Mouse (Mus musculus): ENCODE data around the gene Cyren. TPM values are rescaled to one million over a fixed set of nuclear protein-coding genes. Genes with fewer than 3 reads are reported as not detected.

Gene Cyren
- polyA plus RNA-seq, 1 experiment from 2014 or later, result 13.4 TPM

GRCm38 (mm10) chr6:34907696-34908260 lies 29.9 kb upstream of the Cyren start:
- H3K4me3 ChIP-seq, result no peak overlapping the region
- H3K4me1 ChIP-seq, result peaks cover 8% of the 10 kb centered on the region; the same call in 1 of the 2 replicates
- WGBS, result 86% methylated on average over 18 of the region's 18 CpGs
- no peak overlapping the region for H3K9ac ChIP-seq
- no peak overlapping the region for H3K27ac ChIP-seq
- peaks cover 41% of the 10 kb centered on the region for H3K36me3 ChIP-seq
- H3K9me3 ChIP-seq, result no peaks in the 10 kb centered on the region
- ATAC-seq (ENCODE audit: insufficient number of reproducible peaks, low FRiP score, low TSS enrichment, low read depth), result no peak
- H3K4me2 ChIP-seq, result no peak overlapping the region
- H3K27me3 ChIP-seq, result no peaks in the 10 kb centered on the region

GRCm38 (mm10) chr6:34907121-34907614 lies 29.3 kb upstream of the Cyren start:
- ATAC-seq (ENCODE audit: insufficient number of reproducible peaks, low FRiP score, low TSS enrichment, low read depth), result no peak
- Histone ChIP-seq H3K27me3 (no peaks in the 10 kb centered on the region), H3K4me2 (no peak overlapping the region), H3K4me1 (peaks cover 8% of the 10 kb centered on the region; the same call in 1 of the 2 replicates), H3K36me3 (peaks cover 42% of the 10 kb centered on the region), H3K27ac (no peak overlapping the region), H3K9ac (no peak overlapping the region), H3K9me3 (no peaks in the 10 kb centered on the region), H3K4me3 (no peak overlapping the region)
- 55% methylated on average over 2 of the region's 2 CpGs for WGBS

- Histone ChIP-seq H3K36me3 (peaks cover 47% of the 10 kb centered on the region), H3K4me3 (no peak overlapping the region), H3K4me2 (no peak overlapping the region), H3K4me1 (peaks cover 8% of the 10 kb centered on the region; the same call in 1 of the 2 replicates), H3K9ac (no peak overlapping the region), H3K27me3 (no peaks in the 10 kb centered on the region), H3K27ac (no peak overlapping the region), H3K9me3 (no peaks in the 10 kb centered on the region)
- 81% methylated on average over 4 of the region's 4 CpGs for WGBS
- no peak for ATAC-seq (ENCODE audit: insufficient number of reproducible peaks, low FRiP score, low TSS enrichment, low read depth)
Observed at GRCm38 (mm10) chr6:34906661-34907060, 28.8 kb upstream of the Cyren start.

GRCm38 (mm10) chr6:34906125-34906524 lies 28.3 kb upstream of the Cyren start:
- H3K36me3 ChIP-seq, result peaks cover 53% of the 10 kb centered on the region

GRCm38 (mm10) chr6:34904361-34904760 lies 26.5 kb upstream of the Cyren start:
- Histone ChIP-seq H3K27me3 (no peaks in the 10 kb centered on the region), H3K9me3 (no peaks in the 10 kb centered on the region), H3K36me3 (peaks cover 70% of the 10 kb centered on the region), H3K4me3 (no peak overlapping the region), H3K4me2 (no peak overlapping the region), H3K9ac (no peak overlapping the region), H3K27ac (no peak overlapping the region), H3K4me1 (no peaks in the 10 kb centered on the region)
- ATAC-seq (ENCODE audit: insufficient number of reproducible peaks, low FRiP score, low TSS enrichment, low read depth), result no peak
- WGBS, result 85% methylated on average over 6 of the region's 6 CpGs

More at GRCm38 (mm10) chr6:34906125-34906524, 28.3 kb upstream of the Cyren start:
- WGBS, result 62% methylated on average over 2 of the region's 2 CpGs
- Histone ChIP-seq H3K27ac (no peak overlapping the region), H3K27me3 (no peaks in the 10 kb centered on the region), H3K4me1 (peaks cover 8% of the 10 kb centered on the region; the same call in 1 of the 2 replicates), H3K9me3 (no peaks in the 10 kb centered on the region), H3K9ac (no peak overlapping the region), H3K4me2 (no peak overlapping the region), H3K4me3 (no peak overlapping the region)
- no peak for ATAC-seq (ENCODE audit: insufficient number of reproducible peaks, low FRiP score, low TSS enrichment, low read depth)

- Histone ChIP-seq H3K4me1 (no peaks in the 10 kb centered on the region), H3K27ac (no peak overlapping the region), H3K9me3 (no peaks in the 10 kb centered on the region), H3K4me3 (no peak overlapping the region), H3K4me2 (no peak overlapping the region), H3K9ac (no peak overlapping the region), H3K27me3 (no peaks in the 10 kb centered on the region), H3K36me3 (peaks cover 75% of the 10 kb centered on the region)
- ATAC-seq (ENCODE audit: insufficient number of reproducible peaks, low FRiP score, low TSS enrichment, low read depth), result no peak
- WGBS, result 75% methylated on average over 10 of the region's 10 CpGs
Observed at GRCm38 (mm10) chr6:34903851-34904250, 26.0 kb upstream of the Cyren start.

- H3K27ac ChIP-seq, result no peak overlapping the region
- no peak overlapping the region for H3K9ac ChIP-seq
- ATAC-seq (ENCODE audit: insufficient number of reproducible peaks, low FRiP score, low TSS enrichment, low read depth), result no peak
- peaks cover 75% of the 10 kb centered on the region for H3K36me3 ChIP-seq
- no peaks in the 10 kb centered on the region for H3K9me3 ChIP-seq
- H3K4me2 ChIP-seq, result no peak overlapping the region
- no peaks in the 10 kb centered on the region for H3K4me1 ChIP-seq
- H3K27me3 ChIP-seq, result no peaks in the 10 kb centered on the region
- 75% methylated on average over 5 of the region's 5 CpGs for WGBS
- no peak overlapping the region for H3K4me3 ChIP-seq
Observed at GRCm38 (mm10) chr6:34903441-34903840, 25.6 kb upstream of the Cyren start.

- no peaks in the 10 kb centered on the region for H3K27me3 ChIP-seq
- no peak overlapping the region for H3K27ac ChIP-seq
- no peak for ATAC-seq (ENCODE audit: insufficient number of reproducible peaks, low FRiP score, low TSS enrichment, low read depth)
- peaks cover 83% of the 10 kb centered on the region for H3K36me3 ChIP-seq
- WGBS, result 80% methylated on average over 7 of the region's 7 CpGs
- no peaks in the 10 kb centered on the region for H3K4me1 ChIP-seq
- no peaks in the 10 kb centered on the region for H3K9me3 ChIP-seq
- no peak overlapping the region for H3K4me3 ChIP-seq
- H3K4me2 ChIP-seq, result no peak overlapping the region
- no peak overlapping the region for H3K9ac ChIP-seq
Observed at GRCm38 (mm10) chr6:34902578-34902977, 24.7 kb upstream of the Cyren start.

- Histone ChIP-seq H3K27ac (no peak overlapping the region), H3K27me3 (no peaks in the 10 kb centered on the region), H3K36me3 (peaks cover 83% of the 10 kb centered on the region), H3K4me2 (no peak overlapping the region), H3K4me3 (no peak overlapping the region), H3K9me3 (no peaks in the 10 kb centered on the region), H3K4me1 (no peaks in the 10 kb centered on the region), H3K9ac (no peak overlapping the region)
- ATAC-seq (ENCODE audit: insufficient number of reproducible peaks, low FRiP score, low TSS enrichment, low read depth), result no peak
- 72% methylated on average over 9 of the region's 9 CpGs for WGBS
Observed at GRCm38 (mm10) chr6:34901911-34902444, 24.1 kb upstream of the Cyren start.

GRCm38 (mm10) chr6:34900990-34901389 lies 23.1 kb upstream of the Cyren start:
- H3K27me3 ChIP-seq, result no peaks in the 10 kb centered on the region
- no peaks in the 10 kb centered on the region for H3K9me3 ChIP-seq
- no peak overlapping the region for H3K9ac ChIP-seq
- no peak overlapping the region for H3K27ac ChIP-seq
- H3K4me1 ChIP-seq, result no peaks in the 10 kb centered on the region
- no peak overlapping the region for H3K4me2 ChIP-seq
- peaks cover 76% of the 10 kb centered on the region for H3K36me3 ChIP-seq
- 73% methylated on average over 2 of the region's 2 CpGs for WGBS
- no peak overlapping the region for H3K4me3 ChIP-seq
- no peak for ATAC-seq (ENCODE audit: insufficient number of reproducible peaks, low FRiP score, low TSS enrichment, low read depth)

- H3K27me3 ChIP-seq, result no peaks in the 10 kb centered on the region
- H3K4me1 ChIP-seq, result no peaks in the 10 kb centered on the region
- 92% methylated on average over 2 of the region's 2 CpGs for WGBS
- H3K9ac ChIP-seq, result no peak overlapping the region
- H3K27ac ChIP-seq, result no peak overlapping the region
- no peak for ATAC-seq (ENCODE audit: insufficient number of reproducible peaks, low FRiP score, low TSS enrichment, low read depth)
- no peak overlapping the region for H3K4me3 ChIP-seq
- peaks cover 80% of the 10 kb centered on the region for H3K36me3 ChIP-seq
- no peak overlapping the region for H3K4me2 ChIP-seq
- H3K9me3 ChIP-seq, result no peaks in the 10 kb centered on the region
Observed at GRCm38 (mm10) chr6:34899127-34899526, 21.3 kb upstream of the Cyren start.

GRCm38 (mm10) chr6:34896168-34896780 lies 18.4 kb upstream of the Cyren start:
- H3K4me1 ChIP-seq, result no peaks in the 10 kb centered on the region
- peaks cover 85% of the 10 kb centered on the region for H3K36me3 ChIP-seq
- no peak overlapping the region for H3K4me3 ChIP-seq
- no peak overlapping the region for H3K4me2 ChIP-seq
- WGBS, result 60% methylated on average over 16 of the region's 16 CpGs
- H3K9ac ChIP-seq, result no peak overlapping the region
- no peaks in the 10 kb centered on the region for H3K9me3 ChIP-seq
- no peaks in the 10 kb centered on the region for H3K27me3 ChIP-seq
- ATAC-seq (ENCODE audit: insufficient number of reproducible peaks, low FRiP score, low TSS enrichment, low read depth), result no peak
- H3K27ac ChIP-seq, result no peak overlapping the region
